In the genomic region with DNA sequence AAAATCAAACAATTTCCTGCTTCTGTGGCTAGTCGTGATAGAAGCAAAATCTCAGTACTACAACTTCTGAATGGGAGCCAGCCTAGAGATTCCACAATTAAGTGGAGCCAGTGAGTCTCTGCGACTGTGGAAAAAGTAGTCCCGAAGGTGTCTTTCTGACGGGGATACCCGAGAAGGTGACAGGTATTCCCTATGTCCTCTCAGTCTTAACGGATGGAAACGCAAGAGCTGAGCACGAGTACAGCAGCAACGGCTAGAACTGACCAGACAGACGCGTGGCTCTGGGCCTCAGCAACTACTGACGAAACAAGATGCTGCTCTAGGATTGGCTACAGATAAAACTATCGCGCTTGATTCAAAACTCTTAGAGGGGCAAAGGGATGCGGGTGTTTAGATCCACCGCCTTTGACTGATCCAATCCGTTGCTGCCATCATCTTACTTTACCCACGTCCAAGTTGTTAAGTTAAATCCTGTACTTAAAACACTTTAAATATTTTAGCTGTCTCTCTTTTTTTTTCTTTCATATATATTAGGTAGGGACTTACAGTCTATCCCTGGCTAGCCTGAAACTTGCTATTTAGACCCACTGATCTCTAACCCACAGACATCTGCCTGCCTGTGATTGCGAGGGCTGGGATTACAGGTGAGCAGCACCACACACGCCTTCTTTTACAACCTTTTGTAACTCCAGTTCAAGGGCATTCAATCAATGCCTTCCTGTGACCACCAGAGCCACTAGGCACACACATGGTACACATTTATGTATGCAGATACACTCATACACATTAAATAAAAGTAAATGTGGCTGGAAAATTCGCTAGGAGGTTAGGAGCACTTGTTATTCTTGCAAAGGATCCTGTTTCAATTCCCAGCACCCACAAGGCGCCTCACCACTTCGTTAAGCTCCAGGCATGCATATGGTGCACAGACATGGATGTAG, we compare ENCODE assay signal across 8 mouse cellular contexts. TPM values are rescaled to one million over a fixed set of nuclear protein-coding genes. Genes with fewer than 3 reads are reported as not detected.
DNase-seq lines count a peak whose midpoint lies in the region; ATAC-seq and TF ChIP-seq lines count a peak whose summit lies in the region.

Gene Nasp, minus strand, starts transcription at position 220 of the 941 bp plus-strand sequence.

- no peak for TF ChIP-seq POLR2A in MEL (IDR thresholded peaks at IDR 0.05; ENCODE audit: control insufficient read depth in 1 of 2, insufficient read depth in 1 of 2, low read depth in 1 of 2, low read length in 2 of 2, poor library complexity in 1 of 2)

- H3K4me2 ChIP-seq in forebrain, postnatal 0 days (ENCODE audit: low read depth), result peak within 1 kb of the TSS; percentile 68
- peak within 1 kb of the TSS; percentile 73 for H3K4me2 ChIP-seq in lung, embryonic 15.5 days

- no peaks in the 10 kb centered on the region for H3K27me3 ChIP-seq in MEL (ENCODE audit: control insufficient read depth in 1 of 2, insufficient read depth in 2 of 2, low read length in 2 of 2)
- H3K27me3 ChIP-seq in forebrain, postnatal 0 days (ENCODE audit: insufficient read depth, low read length), result no peaks in the 10 kb centered on the region
- no peaks in the 10 kb centered on the region for H3K27me3 ChIP-seq in lung, embryonic 15.5 days

- no peak for TF ChIP-seq RAD21 in MEL (IDR thresholded peaks at IDR 0.05; ENCODE audit: low read depth, low read length)

- H3K4me1 ChIP-seq in MEL (ENCODE audit: control insufficient read depth in 1 of 2, insufficient read depth in 2 of 2, low read length in 2 of 2), result peaks cover 2 to 4% of the 10 kb centered on the region in 2 experiments; a peak in 1 of 4 replicates
- H3K4me1 ChIP-seq in forebrain, postnatal 0 days (ENCODE audit: insufficient read depth), result peaks cover 12% of the 10 kb centered on the region
- H3K4me1 ChIP-seq in lung, embryonic 15.5 days, result peaks cover 20% of the 10 kb centered on the region

- H3K79me2 ChIP-seq in MEL (ENCODE audit: control insufficient read depth, insufficient read depth, low read length, poor library complexity), result peaks cover 34% of the 10 kb centered on the region

- peak within 1 kb of the TSS; percentile 77 to 98 for H3K4me3 ChIP-seq in MEL (ENCODE audit: control insufficient read depth in 1 of 2, insufficient read depth in 1 of 2, low read depth in 2 of 2, low read length in 2 of 2)
- peak within 1 kb of the TSS; percentile 99 for H3K4me3 ChIP-seq in forebrain, postnatal 0 days (ENCODE audit: low read depth, low read length)
- peak within 1 kb of the TSS; percentile 99 for H3K4me3 ChIP-seq in lung, embryonic 15.5 days

- H3K27ac ChIP-seq in MEL (ENCODE audit: control insufficient read depth, low read depth, low read length), result peak within 1 kb of the TSS; percentile 84
- peak within 1 kb of the TSS; percentile 96 for H3K27ac ChIP-seq in forebrain, postnatal 0 days (ENCODE audit: low read depth, low read length)
- peak within 1 kb of the TSS; percentile 97 for H3K27ac ChIP-seq in lung, embryonic 15.5 days

- WGBS in forebrain, postnatal 0 days, result 7% methylated on average over 23 of the region's 23 CpGs
- WGBS in lung, embryonic 15.5 days, result 7% methylated on average over 23 of the region's 23 CpGs

- H3K9me3 ChIP-seq in MEL (replicated peaks; ENCODE audit: insufficient read depth, low read length), result no peaks in the 10 kb centered on the region
- H3K9me3 ChIP-seq in forebrain, postnatal 0 days (ENCODE audit: low read length), result no peaks in the 10 kb centered on the region
- no peaks in the 10 kb centered on the region for H3K9me3 ChIP-seq in lung, embryonic 15.5 days

- TF ChIP-seq CTCF in MEL (IDR thresholded peaks at IDR 0.05 in 2 of 3, conservative IDR thresholded peaks at IDR 0.05 in 1 of 3; ENCODE audit: control insufficient read depth in 1 of 3, insufficient read depth in 1 of 3, low read depth in 2 of 3, low read length in 3 of 3, poor library complexity in 1 of 3, severe bottlenecking in 1 of 3), result no peak
- no peak for TF ChIP-seq CTCF in forebrain, postnatal 0 days (IDR thresholded peaks at IDR 0.05; ENCODE audit: low read depth)

- H3K9ac ChIP-seq in MEL (ENCODE audit: control insufficient read depth, low read depth, low read length, poor library complexity, severe bottlenecking), result peak within 1 kb of the TSS; percentile 95
- peak within 1 kb of the TSS; percentile 88 for H3K9ac ChIP-seq in forebrain, postnatal 0 days
- H3K9ac ChIP-seq in lung, embryonic 15.5 days, result peak within 1 kb of the TSS; percentile 91

- TF ChIP-seq EP300 in MEL (IDR thresholded peaks at IDR 0.05; ENCODE audit: low read depth in 1 of 2, low read length in 2 of 2), result no peak

- peaks cover 5 to 16% of the 10 kb centered on the region in 2 experiments for H3K36me3 ChIP-seq in MEL (ENCODE audit: control insufficient read depth in 1 of 2, insufficient read depth in 2 of 2, low read length in 2 of 2)
- H3K36me3 ChIP-seq in forebrain, postnatal 0 days (ENCODE audit: insufficient read depth), result no peaks in the 10 kb centered on the region
- H3K36me3 ChIP-seq in lung, embryonic 15.5 days, result peaks cover 5% of the 10 kb centered on the region; the same call in 1 of the 2 replicates

- peak; percentile 93 for DNase-seq in MEL (ENCODE audit: low read depth, low spot score)
- peak; percentile 83 to 85 for DNase-seq in cerebellum, adult 18-20 months
- DNase-seq in forebrain, postnatal 0 days, result peak; percentile 92
- DNase-seq in heart, postnatal 4 days, result peak; percentile 83
- peak; percentile 82 to 83 for DNase-seq in layer of hippocampus, adult 8-10 months (ENCODE audit: low spot score in 2 of 2)
- peak; percentile 72 for DNase-seq in ovary, adult 18-20 months (ENCODE audit: low spot score)
- DNase-seq in thymus, postnatal 0 days (ENCODE audit: low spot score), result peak; percentile 89

- ATAC-seq in forebrain, postnatal 0 days, result peak; percentile 89
- peak; percentile 89 for ATAC-seq in lung, embryonic 15.5 days (ENCODE audit: borderline replicate concordance, extremely low read depth, low FRiP score, low TSS enrichment)

TF ChIP-seq in MEL, 35 proteins besides CTCF, POLR2A, EP300 and RAD21:
- peak; percentile 91 for TF ChIP-seq MXI1 (IDR thresholded peaks at IDR 0.05; ENCODE audit: low read depth, low read length)
- peak; percentile 63 for TF ChIP-seq MAX (IDR thresholded peaks at IDR 0.05; ENCODE audit: low read length)
- TF ChIP-seq USF2 (IDR thresholded peaks at IDR 0.05; ENCODE audit: borderline replicate concordance in 1 of 2, insufficient read depth in 1 of 2, low read depth in 1 of 2, low read length in 2 of 2), result no peak
- peak; percentile 92 for TF ChIP-seq MYC (IDR thresholded peaks at IDR 0.05; ENCODE audit: low read depth, low read length)
- TF ChIP-seq SMC3 (IDR thresholded peaks at IDR 0.05; ENCODE audit: low read depth, low read length), result no peak
- 0 out of 2 replicates have a peak, but pooled peaks have one; percentile 31 for TF ChIP-seq ETS1 (IDR thresholded peaks at IDR 0.05; ENCODE audit: low read depth, low read length)
- peak; percentile 84 for TF ChIP-seq CHD2 (IDR thresholded peaks at IDR 0.05; ENCODE audit: low read length)
- TF ChIP-seq GATA1 (IDR thresholded peaks at IDR 0.05; ENCODE audit: low read depth, low read length), result peak; percentile 79
- peak; percentile 58 for TF ChIP-seq SIN3A (IDR thresholded peaks at IDR 0.05; ENCODE audit: low read length)
- TF ChIP-seq ZNF384 (IDR thresholded peaks at IDR 0.05; ENCODE audit: low read depth, low read length), result no peak

RNA-seq across cellular contexts. Expression of gene Nasp, which starts in this region (rescaled TPM):
- 133 and 159 TPM in 2 replicates for total RNA-seq in MEL (2012; rRNA removed)
- 100 to 1,000 TPM in 1 of 2 experiments, not detected in 1; 174 TPM for polyA plus RNA-seq in MEL (2012; ENCODE audit: insufficient read depth in 1 of 2, insufficient read length in 2 of 2, low read depth in 1 of 2, low replicate concordance in 2 of 2, missing spikeins in 1 of 2)
- total RNA-seq in forebrain, postnatal 0 days (2014; rRNA removed), result 93.3 and 100 TPM in 2 replicates
- polyA plus RNA-seq in forebrain, postnatal 0 days (2015; fragmentation: Nextera tagmentation; extraction: Ambion mirVana), result 77.7 and 82.3 TPM in 2 replicates
- 10 to 100 TPM; 89.1 to 92.2 TPM for total RNA-seq in heart, postnatal 4 days (2021)
- 10 to 100 TPM; 21.4 to 36.0 (median 28.5) TPM for total RNA-seq in layer of hippocampus, adult 8-10 months (2022)
- 125 and 131 TPM in 2 replicates for polyA plus RNA-seq in lung, embryonic 15.5 days (2015; fragmentation: Nextera tagmentation; extraction: Ambion mirVana)
- 110 and 118 TPM in 2 replicates for polyA plus RNA-seq in thymus, postnatal 0 days (2015; fragmentation: Nextera tagmentation; extraction: Ambion mirVana)

Comparison
In these comparisons a context has a peak if more than half of its experiments do, and no peak if none do; other contexts are left out.
1. Peak in every context shown above with its lines: DNase-seq, ATAC-seq, H3K4me3 ChIP-seq and H3K27ac ChIP-seq.